Mouse (Mus musculus) fat pad, adult 2 months (tissue): ENCODE measurements around the gene Acads.
"Not testable (repeated sequence)": the region's sequence is repeated elsewhere in the genome, so short reads cannot be mapped to it uniquely, and the experiment has no call there.

Experiments
- DNase-seq: peaks from one replicate; pipeline ENCODE4 v3.0.0-alpha.2; 2011; ENCODE audit warnings: low read depth, low spot score; ENCODE audit errors: extremely low read depth

Acads gene

GRCm38 (mm10) chr5:115125211-115125871, 6.2 kb upstream of the Acads start:
- no peak for DNase-seq

DNA sequence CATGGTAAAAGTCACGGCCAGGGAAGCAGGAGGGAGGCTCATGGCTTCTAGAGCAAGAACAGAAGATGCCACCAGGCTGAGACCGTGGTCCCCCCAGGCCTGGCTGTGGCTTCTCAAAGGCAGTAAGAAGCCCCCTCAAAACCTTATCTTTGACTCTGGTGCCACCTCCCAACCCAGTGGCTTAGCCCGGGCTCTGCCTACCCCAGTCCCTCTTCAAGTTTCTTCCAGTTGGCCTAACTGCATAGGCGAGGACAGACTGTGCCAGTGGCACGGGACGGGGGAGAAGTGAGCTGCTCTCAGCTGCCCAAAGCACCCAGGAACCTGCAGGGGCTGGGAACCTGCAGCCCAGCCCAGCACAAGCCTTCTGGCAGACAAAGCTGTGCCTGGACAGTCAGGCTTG, 5.5 kb upstream of the Acads start:
- DNase-seq = no peak

- no peak for DNase-seq
Observed at GRCm38 (mm10) chr5:115120978-115121377, 1.8 kb upstream of the Acads start.

DNA sequence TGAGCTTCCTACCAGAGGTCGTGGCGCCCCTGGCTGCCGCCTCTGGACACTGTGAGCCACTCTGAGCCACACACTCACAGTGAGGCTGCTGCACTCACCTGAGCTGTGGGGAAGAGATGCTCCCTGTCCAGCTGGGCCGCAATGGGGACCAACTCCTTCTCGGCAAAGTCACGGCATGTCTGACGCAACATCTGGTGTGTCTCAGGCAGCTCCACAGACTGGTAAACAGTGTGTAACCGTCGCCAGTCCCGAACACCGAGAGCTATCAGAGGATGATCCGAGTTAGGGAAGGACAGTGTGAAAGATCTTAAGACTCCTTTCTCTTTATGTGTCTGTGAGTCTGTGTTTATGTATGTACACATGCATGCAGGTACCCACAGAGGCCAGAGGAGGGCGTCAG, 1.7 kb downstream of the Acads start:
- DNase-seq = no peak

GRCm38 (mm10) chr5:115116426-115116825, 2.7 kb downstream of the Acads start:
- DNase-seq = no peak

DNA sequence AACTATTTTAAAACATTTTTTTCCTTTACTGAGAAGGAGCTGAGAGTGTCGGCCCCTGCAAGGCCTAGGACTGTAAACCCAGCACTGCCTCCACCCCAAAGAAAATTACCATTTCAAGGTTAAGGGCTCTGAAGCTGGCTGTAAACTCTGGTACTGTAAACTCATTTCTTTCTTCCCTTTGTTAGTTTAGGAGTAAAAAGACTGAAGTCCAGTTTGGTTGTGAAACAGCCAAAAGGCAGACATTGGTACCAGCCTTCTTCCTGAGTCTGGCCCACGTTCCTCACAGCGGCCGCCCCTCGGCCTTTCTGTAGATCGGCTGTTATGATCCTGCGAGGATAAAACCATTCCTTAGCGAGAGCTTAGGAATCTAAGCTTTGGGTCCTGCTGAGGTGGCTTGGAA, 4.6 kb downstream of the Acads start:
- no peak for DNase-seq

DNA sequence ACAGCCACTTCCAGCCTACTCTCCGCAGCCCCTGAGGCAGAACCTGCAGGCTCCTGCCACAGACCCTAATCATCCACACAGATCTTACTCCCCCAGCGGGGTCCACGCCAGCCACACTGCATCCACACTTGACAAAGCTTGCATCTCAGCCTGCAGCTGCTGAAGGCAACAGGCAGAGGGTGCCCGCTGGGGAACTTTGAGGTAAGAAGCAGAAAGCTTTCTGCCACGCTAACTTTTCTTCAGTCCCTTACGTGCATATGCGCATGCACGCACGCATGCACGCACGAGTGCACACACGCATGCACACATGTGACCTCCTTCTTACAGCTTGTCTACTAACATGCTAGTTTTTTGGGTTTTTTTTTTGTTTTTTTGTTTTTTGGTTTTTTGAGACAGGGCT, 5.9 kb downstream of the Acads start:
- no peak for DNase-seq

DNA sequence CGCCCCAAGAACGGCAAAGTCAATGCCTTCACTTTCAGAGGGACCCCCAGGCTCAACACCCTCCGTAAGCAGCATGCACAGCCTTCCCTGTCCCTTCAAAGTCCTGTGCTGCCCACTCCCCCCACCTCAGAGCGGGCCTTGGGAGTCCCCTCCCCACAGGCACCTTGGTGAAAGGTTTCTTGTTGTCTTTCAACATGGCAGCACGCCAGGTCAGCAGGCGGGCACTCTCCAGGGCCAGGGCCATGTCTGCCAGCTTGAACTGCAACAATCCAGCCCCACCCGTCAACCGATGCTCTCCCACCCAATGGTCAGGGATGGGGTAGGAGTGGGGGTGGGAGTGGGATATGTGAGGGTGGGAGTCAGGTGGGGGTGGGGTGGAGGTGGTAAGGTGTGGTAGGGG, 8.0 kb downstream of the Acads start:
- no peak for DNase-seq

DNA sequence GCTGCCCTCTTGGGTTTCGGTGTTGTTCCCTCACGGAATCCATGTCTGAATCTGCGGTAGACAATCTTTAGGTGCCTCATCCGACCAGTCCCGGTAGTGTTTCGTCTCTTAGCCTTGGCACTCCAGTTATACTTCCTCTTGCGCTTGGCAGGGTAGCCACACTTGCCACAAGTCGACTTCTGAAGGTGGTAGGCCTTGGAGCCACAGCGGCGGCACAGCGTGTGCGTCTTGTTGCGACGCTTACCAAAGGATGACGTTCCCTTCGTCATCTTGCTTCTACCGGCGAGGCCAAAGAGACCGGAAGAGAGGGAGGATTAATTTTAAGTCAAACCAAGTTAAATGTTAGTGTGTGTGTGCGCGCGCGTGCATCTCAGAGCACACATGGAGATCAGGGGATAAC, 15.9 kb downstream of the Acads start:
- DNase-seq = not testable (repeated sequence)

GRCm38 (mm10) chr5:115102231-115102630, 16.9 kb downstream of the Acads start:
- no peak for DNase-seq

GRCm38 (mm10) chr5:115100473-115100872, 18.7 kb downstream of the Acads start:
- no peak for DNase-seq

GRCm38 (mm10) chr5:115099991-115100390, 19.2 kb downstream of the Acads start:
- no peak for DNase-seq

DNA sequence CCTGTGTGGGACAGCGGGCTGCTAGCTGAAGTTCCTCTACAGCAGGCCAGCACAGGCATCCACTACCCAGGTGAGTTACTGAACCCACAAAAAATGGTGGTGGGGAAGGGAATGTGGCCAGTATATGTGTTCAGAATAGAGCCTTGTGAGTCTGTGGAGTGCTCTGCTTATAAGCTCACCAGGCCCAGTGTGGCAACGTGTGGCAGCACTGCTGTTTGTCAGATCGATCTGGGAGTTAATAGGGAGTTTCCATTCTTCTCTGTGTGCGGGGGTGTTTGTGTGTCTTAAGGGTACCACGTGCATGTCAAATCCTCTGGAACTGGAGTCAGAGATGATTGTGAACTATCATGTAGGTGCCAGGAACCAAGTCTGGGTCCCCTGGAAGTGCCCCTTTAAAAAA, 19.6 kb downstream of the Acads start:
- DNase-seq = no peak

- DNase-seq = no peak
Observed at GRCm38 (mm10) chr5:115098195-115098594, 21.0 kb downstream of the Acads start, which contains the start of gene Gm10401. TSS of gene Gm10401 (minus strand) at chr5:115098295.

- DNase-seq = no peak
Observed at GRCm38 (mm10) chr5:115091776-115092175, 27.4 kb downstream of the Acads start.

DNA sequence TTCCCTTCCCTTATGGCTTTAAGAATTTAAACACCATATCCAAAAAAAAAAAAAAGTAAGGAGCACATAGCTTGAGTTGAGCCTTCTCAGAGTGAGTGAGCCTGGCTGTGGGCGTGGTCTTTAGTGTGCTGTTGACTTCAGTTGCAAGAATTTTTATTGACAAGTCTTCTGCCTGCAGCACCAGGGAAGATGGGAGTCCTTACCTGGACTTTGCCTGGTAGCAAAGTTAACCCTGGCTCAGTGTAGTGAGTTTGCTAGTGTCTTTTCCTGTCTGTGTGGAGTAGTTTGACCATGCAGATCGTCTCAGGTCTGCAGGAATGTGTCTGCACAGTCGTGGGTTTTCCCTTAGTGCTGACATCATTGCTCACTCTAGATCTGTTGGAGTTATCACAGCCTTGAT, 28.1 kb downstream of the Acads start:
- DNase-seq = no peak

DNA sequence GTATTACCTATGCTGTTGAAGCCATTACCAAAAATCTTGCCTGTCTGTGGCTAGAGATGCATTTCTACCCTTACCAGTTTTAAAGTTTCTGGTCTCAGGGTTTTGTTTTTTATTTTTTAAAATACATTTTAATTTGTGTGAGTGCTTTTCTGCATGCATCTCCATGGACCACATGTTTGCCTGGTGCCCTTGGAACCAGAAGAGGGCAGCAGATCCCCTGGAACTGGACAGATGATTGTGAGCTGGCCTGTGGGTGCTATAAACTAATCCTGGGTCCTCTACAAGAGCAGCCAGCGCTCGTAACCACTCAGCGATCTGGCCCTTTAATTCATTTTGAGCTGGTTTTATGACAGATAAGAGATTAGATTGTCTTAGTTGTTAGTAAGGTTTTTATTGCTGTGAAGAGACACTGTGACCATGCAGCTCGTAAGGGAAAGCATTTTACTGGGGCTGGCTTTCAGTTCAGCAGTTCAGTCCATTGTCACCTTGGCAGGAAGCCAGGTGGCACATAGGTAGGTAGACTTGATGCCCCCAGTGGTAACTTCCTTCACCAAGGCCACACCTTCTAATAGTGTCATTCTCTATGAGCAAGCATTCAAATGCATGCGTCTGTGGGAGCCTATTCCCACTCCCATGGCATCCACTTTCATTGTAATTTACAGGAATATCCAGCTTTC, 29.4 kb downstream of the Acads start:
- DNase-seq = no peak

GRCm38 (mm10) chr5:115085675-115086074, 33.5 kb downstream of the Acads start:
- no peak for DNase-seq

DNA sequence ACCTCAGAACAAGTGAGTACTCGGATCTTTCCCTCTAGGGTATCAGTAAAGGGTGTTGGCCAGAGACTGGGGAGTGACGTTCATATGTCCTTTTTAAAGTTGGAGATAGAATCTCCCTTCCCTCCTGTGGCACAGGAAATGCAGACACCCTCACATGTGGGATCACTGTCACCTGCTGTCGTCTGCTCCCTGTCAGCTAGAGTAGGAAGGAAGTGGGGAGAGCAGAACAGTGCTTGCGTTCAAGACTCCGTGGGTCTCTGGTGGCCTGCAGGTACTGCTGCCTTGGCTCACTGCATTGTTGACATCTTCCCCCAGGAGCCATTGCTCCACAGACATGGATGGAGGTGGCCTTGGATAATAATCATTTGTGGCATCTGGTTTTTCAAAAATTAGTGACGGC, 35.7 kb downstream of the Acads start:
- DNase-seq = no peak

DNA sequence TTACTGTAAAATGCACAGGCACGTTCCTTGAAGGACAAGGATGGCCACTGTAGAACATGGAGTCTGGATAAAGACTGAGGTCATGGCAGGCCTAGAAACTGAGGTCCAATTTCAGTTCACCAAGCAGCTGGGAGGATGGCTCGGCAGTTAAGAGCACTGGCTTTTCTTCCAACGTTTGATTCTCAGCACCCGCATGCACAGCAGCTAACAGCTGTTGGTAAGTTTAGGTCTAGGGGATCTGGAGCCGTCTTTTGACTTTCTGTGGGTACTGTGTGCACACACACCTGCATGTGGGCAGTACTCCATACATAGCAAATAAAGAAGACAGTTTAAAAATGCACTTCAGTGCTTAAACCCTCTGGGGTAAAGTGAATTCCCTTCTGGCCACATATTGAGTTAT, 37.5 kb downstream of the Acads start:
- no peak for DNase-seq

DNA sequence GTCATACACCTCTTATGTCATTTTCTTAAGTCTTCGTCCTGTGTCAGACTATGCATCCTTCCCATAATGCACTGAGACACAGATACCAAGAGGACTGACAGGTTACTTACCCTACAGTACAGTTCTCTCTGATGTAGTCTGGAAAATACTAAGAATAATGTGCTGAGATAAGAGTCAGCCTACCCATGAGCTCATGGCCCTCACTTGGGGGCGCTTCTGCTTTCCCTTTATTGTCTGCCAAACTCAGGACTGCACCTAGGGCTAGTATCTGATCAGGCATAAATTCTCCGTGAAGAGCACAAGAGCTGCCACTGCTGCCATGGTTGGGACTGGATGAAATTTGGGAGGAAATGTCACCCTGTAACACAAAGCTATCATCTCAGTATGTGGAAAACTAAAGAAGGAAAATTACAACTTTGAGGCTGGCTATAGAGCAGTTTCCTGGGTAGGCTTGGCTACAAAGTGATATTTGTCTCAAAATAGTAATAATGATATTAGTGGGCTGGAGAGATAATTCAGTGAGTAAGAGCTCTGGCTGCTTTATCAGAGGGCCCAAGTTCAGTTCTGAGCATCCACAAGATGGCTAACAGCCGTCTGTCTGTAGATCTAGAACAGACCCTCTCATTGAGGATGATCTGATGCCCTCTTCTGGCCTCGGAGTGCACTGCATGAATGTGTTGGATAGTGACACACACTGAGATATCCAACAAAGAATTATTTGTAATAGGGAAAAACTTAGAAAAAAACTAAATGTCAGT, 42.8 kb downstream of the Acads start:
- DNase-seq = no peak

DNA sequence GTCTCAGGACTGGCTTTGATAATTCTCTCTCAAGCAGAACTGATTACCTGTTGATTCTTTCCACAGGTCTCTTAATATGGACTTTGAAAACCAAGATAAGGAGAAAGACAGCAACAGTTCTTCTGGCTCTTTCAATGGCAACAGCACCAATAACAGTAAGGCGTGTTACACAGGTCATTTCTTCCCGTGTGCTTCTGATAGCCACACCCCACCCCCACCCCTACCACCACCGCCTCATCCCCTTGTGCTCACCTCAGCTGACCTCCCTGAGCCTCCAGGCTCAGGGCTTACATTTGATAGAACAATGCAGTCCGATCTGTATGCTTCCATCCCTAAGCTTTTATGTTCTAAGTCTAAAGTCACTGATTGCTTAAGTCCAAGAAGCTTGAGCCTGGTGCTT, 44.4 kb downstream of the Acads start:
- no peak for DNase-seq
